Mouse (Mus musculus) MEL (cell line): Measurements from ENCODE around the gene Ptger1.

Experiments used
- CHD2 ChIP-seq: IDR thresholded peaks from 2 replicates; pipeline ENCODE4 v1.6.1; 2011; ENCODE audit warnings: low read length, improper control_type of control experiment
- CTCF ChIP-seq, 3 experiments: IDR thresholded peaks in 2 of 3; conservative IDR thresholded peaks in 1 of 3; 2 replicates each; pipeline ENCODE4 v1.5.1; 2011 to 2012; ENCODE audit warnings: low read length in 3 of 3, low read depth in 2 of 3, mild to moderate bottlenecking in 2 of 3, improper control_type of control experiment in 1 of 3, inconsistent platforms in 1 of 3, mixed read lengths in 1 of 3, moderate library complexity in 1 of 3; ENCODE audit not compliant: control insufficient read depth in 1 of 3, insufficient read depth in 1 of 3, poor library complexity in 1 of 3, severe bottlenecking in 1 of 3
- E2F4 ChIP-seq: IDR thresholded peaks from 2 replicates; pipeline ENCODE4 v1.6.1; 2011; ENCODE audit warnings: low read depth, low read length, improper control_type of control experiment, borderline replicate concordance
- KAT2A ChIP-seq: conservative IDR thresholded peaks from 2 replicates; pipeline ENCODE4 v1.6.1; 2012; ENCODE audit warnings: low read depth, low read length, improper control_type of control experiment, inconsistent platforms
- MAFK ChIP-seq: IDR thresholded peaks from 2 replicates; pipeline ENCODE4 v1.6.1; 2011; ENCODE audit warnings: low read depth, mild to moderate bottlenecking, low read length, improper control_type of control experiment, borderline replicate concordance
- MEF2A ChIP-seq: IDR thresholded peaks from 2 replicates; pipeline ENCODE4 v1.6.1; 2014; ENCODE audit warnings: low read depth, mild to moderate bottlenecking, inconsistent platforms, low read length, improper control_type of control experiment; ENCODE audit not compliant: poor library complexity, insufficient replicate concordance, severe bottlenecking; ENCODE audit errors: extremely low read depth
- NRF1 ChIP-seq: IDR thresholded peaks from 2 replicates; pipeline ENCODE4 v1.6.1; 2014; ENCODE audit warnings: low read depth, mild to moderate bottlenecking, inconsistent platforms, low read length, improper control_type of control experiment, moderate library complexity; ENCODE audit not compliant: poor library complexity, insufficient read depth, severe bottlenecking
- POLR2A ChIP-seq, 2 experiments: IDR thresholded peaks; 2 replicates each; pipeline ENCODE4 v1.6.1; 2011 to 2012; ENCODE audit warnings: low read length in 2 of 2, mild to moderate bottlenecking in 2 of 2, control low read depth in 1 of 2, improper control_type of control experiment in 1 of 2, low read depth in 1 of 2, moderate library complexity in 1 of 2; ENCODE audit not compliant: control insufficient read depth in 1 of 2, insufficient read depth in 1 of 2, poor library complexity in 1 of 2
- RCOR1 ChIP-seq: IDR thresholded peaks from 2 replicates; pipeline ENCODE4 v1.6.1; 2012; ENCODE audit warnings: low read depth, mild to moderate bottlenecking, inconsistent platforms, low read length, improper control_type of control experiment
- SIN3A ChIP-seq: IDR thresholded peaks from 2 replicates; pipeline ENCODE4 v1.6.1; 2012; ENCODE audit warnings: low read length, improper control_type of control experiment, inconsistent platforms
- SMC3 ChIP-seq: IDR thresholded peaks from 2 replicates; pipeline ENCODE4 v1.6.1; 2011; ENCODE audit warnings: low read depth, low read length, improper control_type of control experiment
- TAL1 ChIP-seq: IDR thresholded peaks from 2 replicates; pipeline ENCODE4 v1.6.1; 2012; ENCODE audit warnings: mild to moderate bottlenecking, inconsistent platforms, low read length, moderate library complexity, mixed read lengths
- ZC3H11A ChIP-seq: IDR thresholded peaks from 2 replicates; pipeline ENCODE4 v1.6.1; 2012; ENCODE audit warnings: low read depth, mild to moderate bottlenecking, inconsistent platforms, low read length, improper control_type of control experiment

DNA sequence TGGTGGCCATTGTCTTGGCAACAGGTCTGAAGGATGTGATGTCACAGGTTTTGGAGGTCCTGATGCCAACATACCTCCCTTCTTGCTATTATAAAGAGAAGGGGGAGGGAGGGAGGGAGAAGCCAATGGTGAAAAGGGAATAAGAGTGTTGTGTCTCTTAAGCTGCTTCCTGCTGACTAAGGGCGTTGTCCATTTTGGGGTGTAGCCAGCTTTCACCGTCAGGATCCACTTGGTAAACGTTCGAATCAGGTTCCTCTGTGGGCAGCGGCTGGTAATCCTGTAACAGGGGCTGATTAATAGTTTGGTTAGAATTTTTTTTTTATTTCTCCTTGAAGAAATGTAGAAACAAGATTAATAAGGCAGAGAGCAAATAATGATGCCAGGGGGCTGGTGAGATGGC, 26.8 kb upstream of the Ptger1 start:
- no peak for TF ChIP-seq KAT2A
- TF ChIP-seq NRF1 = no peak
- no peak for TF ChIP-seq SIN3A
- TF ChIP-seq MEF2A = no peak
- TF ChIP-seq SMC3 = no peak
- no peak for TF ChIP-seq ZC3H11A
- TF ChIP-seq CTCF (IDR thresholded peaks at IDR 0.05 in 2 of 3, conservative IDR thresholded peaks at IDR 0.05 in 1 of 3; ENCODE audit: control insufficient read depth in 1 of 3, insufficient read depth in 1 of 3, low read depth in 2 of 3, low read length in 3 of 3, poor library complexity in 1 of 3, severe bottlenecking in 1 of 3) = no peak
- TF ChIP-seq TAL1 = no peak
- TF ChIP-seq CHD2 = no peak
- no peak for TF ChIP-seq RCOR1
- no peak for TF ChIP-seq POLR2A (IDR thresholded peaks at IDR 0.05; ENCODE audit: control insufficient read depth in 1 of 2, insufficient read depth in 1 of 2, low read depth in 1 of 2, low read length in 2 of 2, poor library complexity in 1 of 2)
- no peak for TF ChIP-seq E2F4
- peak; percentile 21; the same call in 1 of the 2 replicates for TF ChIP-seq MAFK
